Mouse (Mus musculus) ES-Bruce4 (cell line): ENCODE measurements at regions not wholly inside any gene's neighbourhood (a gene's known extent, or its start where the extent isn't known, plus 50 kb on each side); places are given as distances from the start of the nearest gene placed in this dataset.

Source experiments
- EP300 ChIP-seq: IDR thresholded peaks from 2 replicates; pipeline ENCODE4 v1.6.1; 2011; ENCODE audit warnings: low read depth, low read length; ENCODE audit not compliant: insufficient read depth
- POLR2A ChIP-seq: IDR thresholded peaks from one replicate; pipeline ENCODE4 v1.8.1; 2011; ENCODE audit warnings: low read length; ENCODE audit not compliant: insufficient read depth

DNA sequence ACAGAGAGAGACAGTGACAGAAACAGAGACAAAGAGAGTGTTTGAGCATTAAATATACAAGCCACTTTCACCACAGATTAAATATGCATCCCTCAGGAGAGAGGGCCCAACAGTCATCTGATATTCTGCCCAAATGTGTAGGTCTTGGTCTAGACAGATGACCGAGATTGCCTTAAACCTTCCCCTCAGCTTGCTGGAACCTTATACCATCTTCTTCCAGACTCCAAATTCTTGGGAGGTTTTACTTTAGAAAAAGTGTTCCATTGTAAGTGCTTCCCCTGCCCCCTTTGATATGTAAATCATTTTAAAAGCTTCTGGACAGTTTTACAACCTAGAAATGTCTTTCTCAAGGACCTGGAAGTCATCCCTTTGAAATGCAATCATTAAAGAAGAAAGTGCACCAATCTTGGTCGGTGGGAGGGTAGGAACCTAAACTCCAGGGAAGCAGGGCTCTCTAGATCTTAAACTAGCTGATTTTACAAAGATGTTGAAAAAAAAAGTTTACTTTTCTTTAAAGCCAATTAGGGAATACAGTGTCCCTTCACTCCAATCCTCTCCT, 458.8 kb downstream of the Phf3 start:
- no peak for TF ChIP-seq EP300
- no peak for TF ChIP-seq POLR2A
